Mouse (Mus musculus) midbrain, embryonic 11.5 days (tissue): Measurements from ENCODE around the gene Gnai2. TPM values are rescaled to one million over a fixed set of nuclear protein-coding genes. Genes with fewer than 3 reads are reported as not detected.

ENCODE experiments used
- ATAC-seq: fragments of 200-750 bp; cut with Nextera tagmentation; 2 replicates; pipeline ENCODE4 v1.8.0; 2017; ENCODE audit warnings: moderate TSS enrichment, moderate library complexity; ENCODE audit not compliant: low FRiP score
- DNase-seq: peaks from one replicate; pipeline ENCODE4 v3.0.0; 2015; ENCODE audit warnings: low spot score; ENCODE audit errors: missing footprints
- H3K27ac ChIP-seq: fragments of 300-500 bp; sonication (generic); 2 replicates; pipeline ENCODE4 v1.5.1; 2014; ENCODE audit warnings: low read depth, low read length
- H3K27me3 ChIP-seq: fragments of 300-500 bp; sonication (generic); 2 replicates; pipeline ENCODE4 v1.6.1; 2014; ENCODE audit warnings: mild to moderate bottlenecking, low read length, moderate library complexity, mixed read lengths; ENCODE audit not compliant: control insufficient read depth, insufficient read depth
- H3K36me3 ChIP-seq: fragments of 300-500 bp; sonication (generic); 2 replicates; pipeline ENCODE4 v1.6.1; 2014; ENCODE audit warnings: mild to moderate bottlenecking, low read length, moderate library complexity, mixed read lengths; ENCODE audit not compliant: control insufficient read depth, insufficient read depth
- H3K4me1 ChIP-seq: fragments of 300-500 bp; sonication (generic); 2 replicates; pipeline ENCODE4 v1.6.1; 2014; ENCODE audit warnings: low read length; ENCODE audit not compliant: control insufficient read depth, insufficient read depth
- H3K4me2 ChIP-seq: fragments of 300-500 bp; sonication (generic); 2 replicates; pipeline ENCODE4 v1.6.1; 2014; ENCODE audit warnings: mild to moderate bottlenecking, moderate library complexity
- H3K4me3 ChIP-seq: fragments of 300-500 bp; sonication (generic); 2 replicates; pipeline ENCODE4 v1.5.1; 2014; ENCODE audit warnings: low read depth, low read length
- H3K9ac ChIP-seq: fragments of 300-500 bp; sonication (generic); 2 replicates; pipeline ENCODE4 v1.6.1; 2014; ENCODE audit warnings: low read length
- H3K9me3 ChIP-seq: fragments of 300-500 bp; sonication (generic); 2 replicates; pipeline ENCODE4 v1.6.1; 2016; ENCODE audit warnings: low read length; ENCODE audit not compliant: control insufficient read depth
- WGBS: fragments of 180-500 bp; shearing (Covaris S2); extraction: QIAGEN DNeasy Blood & Tissue Kit; methylation state at CpG from one replicate; pipeline ENCODE4 v1.1.7; 2014; 5-methylcytosine and 5-hydroxymethylcytosine counted together
- polyA plus RNA-seq: library from polyadenylated mRNA; unstranded; fragments of >200 nt; fragmentation: Nextera tagmentation; extraction: Ambion mirVana; gene quantifications from 2 replicates; pipeline ENCODE4 v1.2.1, GENCODE M21; 2014

The Gnai2 gene
- polyA plus RNA-seq, 1 experiment from 2014 or later = 581 TPM

DNA sequence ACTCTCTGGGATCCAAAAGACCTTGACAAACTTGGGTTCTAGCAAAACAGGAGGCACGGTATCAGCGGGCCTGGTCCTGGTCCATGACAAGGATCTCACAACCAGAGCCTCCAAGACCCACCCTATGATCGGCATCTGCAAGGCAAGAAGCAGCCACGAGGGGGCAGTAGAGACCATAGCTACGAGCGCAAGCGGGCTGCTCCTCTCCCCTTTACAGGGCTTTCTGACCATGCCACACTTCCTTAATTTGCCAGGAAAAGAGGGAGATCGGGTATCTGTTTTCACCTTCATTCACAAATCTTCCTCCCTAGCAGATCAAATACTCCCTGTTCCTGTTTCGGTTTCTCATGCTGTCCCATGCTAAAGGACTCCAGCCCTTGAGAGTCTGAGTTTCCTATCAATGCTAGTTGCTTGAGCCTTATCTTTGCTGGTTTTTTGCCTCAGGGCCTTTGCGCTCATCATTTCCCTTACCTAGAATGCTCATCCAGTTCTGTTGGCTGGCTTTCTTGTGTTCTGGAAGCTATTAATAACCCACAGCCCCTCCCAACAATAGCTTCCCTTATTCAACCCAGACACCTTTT is 33.0 kb downstream of the Gnai2 start:
- ATAC-seq (peak; percentile 72), DNase-seq (peak; percentile 100)
- Histone ChIP-seq H3K27ac (no peak overlapping the region), H3K9me3 (no peaks in the 10 kb centered on the region), H3K4me3 (no peak overlapping the region), H3K27me3 (no peaks in the 10 kb centered on the region), H3K9ac (peak overlapping the region; percentile 51; the same call in 1 of the 2 replicates), H3K4me2 (no peak overlapping the region), H3K4me1 (peaks cover 26% of the 10 kb centered on the region), H3K36me3 (no peaks in the 10 kb centered on the region)
- 14% methylated on average over 10 of the region's 10 CpGs for WGBS

DNA sequence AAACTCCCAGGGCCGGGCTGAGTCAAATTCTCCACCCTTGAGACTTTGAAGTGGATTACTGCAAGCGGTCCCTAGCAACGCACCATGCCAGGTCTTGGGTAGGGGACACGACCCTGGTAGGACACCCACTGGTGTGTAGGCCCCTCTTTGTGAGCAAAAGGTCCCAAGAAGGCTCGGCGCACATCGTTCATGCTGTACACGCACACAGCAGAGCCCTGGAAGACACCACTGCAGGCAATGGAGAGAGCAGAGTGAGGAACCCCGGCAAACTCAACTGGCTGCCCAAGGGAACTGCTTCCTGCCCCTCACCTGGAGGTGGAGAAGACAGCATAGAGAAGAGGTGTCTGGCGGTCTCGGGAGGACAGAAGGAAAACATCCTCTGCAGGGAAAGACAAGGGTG is 33.9 kb downstream of the Gnai2 start:
- WGBS = 88% methylated on average over 11 of the region's 11 CpGs

DNA sequence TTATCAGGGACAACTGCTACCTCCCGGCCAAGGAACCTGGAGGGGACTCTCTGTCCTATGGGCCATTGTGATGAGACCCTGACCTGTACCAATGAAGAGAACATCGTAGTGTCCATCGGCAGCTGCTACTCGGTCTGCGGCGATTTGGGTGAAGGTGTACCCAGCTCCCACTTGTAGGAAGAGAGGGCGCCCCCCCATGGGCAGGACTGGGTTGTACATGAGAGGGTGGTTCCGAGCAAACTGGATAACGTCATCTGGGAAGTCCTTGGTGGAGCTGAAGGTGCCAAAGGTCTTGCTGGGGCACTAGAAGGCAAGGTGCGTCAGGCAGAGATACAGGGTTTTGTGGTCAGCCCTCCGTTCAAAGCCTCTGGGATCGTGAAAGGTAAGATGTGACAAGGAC is 34.4 kb downstream of the Gnai2 start:
- no peak for DNase-seq
- Histone ChIP-seq H3K4me1 (peaks cover 19% of the 10 kb centered on the region), H3K27me3 (no peaks in the 10 kb centered on the region), H3K9me3 (no peaks in the 10 kb centered on the region), H3K36me3 (no peaks in the 10 kb centered on the region), H3K4me3 (no peak overlapping the region), H3K27ac (no peak overlapping the region), H3K9ac (no peak overlapping the region), H3K4me2 (no peak overlapping the region)
- WGBS = 81% methylated on average over 12 of the region's 12 CpGs
- no peak for ATAC-seq

More for the DNA sequence above, 33.9 kb downstream of the Gnai2 start:
- no peak overlapping the region for H3K9ac ChIP-seq
- no peak overlapping the region for H3K27ac ChIP-seq
- DNase-seq (no peak), ATAC-seq (no peak)
- H3K4me1 ChIP-seq = peaks cover 19% of the 10 kb centered on the region
- no peaks in the 10 kb centered on the region for H3K9me3 ChIP-seq
- no peak overlapping the region for H3K4me2 ChIP-seq
- H3K27me3 ChIP-seq = no peaks in the 10 kb centered on the region
- H3K36me3 ChIP-seq = no peaks in the 10 kb centered on the region
- H3K4me3 ChIP-seq = no peak overlapping the region

DNA sequence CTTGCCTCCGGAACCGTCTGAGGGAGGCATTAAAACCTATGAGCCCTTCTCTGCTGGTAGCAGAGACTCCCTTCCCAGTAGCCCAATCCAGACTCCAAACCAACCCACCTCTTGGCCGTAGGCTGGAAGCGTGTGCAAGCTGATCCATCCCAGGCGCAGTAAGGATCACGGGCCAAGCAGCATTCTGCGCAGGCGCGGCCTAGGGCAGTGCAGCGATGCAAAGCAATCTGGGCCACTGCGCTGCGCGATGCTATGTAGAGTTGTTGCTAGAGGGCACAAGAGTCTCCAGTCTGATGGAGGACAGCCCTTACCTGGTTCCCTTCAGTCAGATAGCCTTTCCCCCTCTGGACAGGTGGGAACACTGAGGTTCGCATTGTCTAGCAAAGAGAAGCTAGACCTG is 35.3 kb downstream of the Gnai2 start:
- H3K9ac ChIP-seq = no peak overlapping the region
- no peaks in the 10 kb centered on the region for H3K27me3 ChIP-seq
- no peaks in the 10 kb centered on the region for H3K36me3 ChIP-seq
- no peak for ATAC-seq
- peaks cover 14% of the 10 kb centered on the region for H3K4me1 ChIP-seq
- no peak overlapping the region for H3K4me3 ChIP-seq
- H3K9me3 ChIP-seq = no peaks in the 10 kb centered on the region
- no peak for DNase-seq
- 69% methylated on average over 14 of the region's 14 CpGs for WGBS
- no peak overlapping the region for H3K27ac ChIP-seq
- no peak overlapping the region for H3K4me2 ChIP-seq

DNA sequence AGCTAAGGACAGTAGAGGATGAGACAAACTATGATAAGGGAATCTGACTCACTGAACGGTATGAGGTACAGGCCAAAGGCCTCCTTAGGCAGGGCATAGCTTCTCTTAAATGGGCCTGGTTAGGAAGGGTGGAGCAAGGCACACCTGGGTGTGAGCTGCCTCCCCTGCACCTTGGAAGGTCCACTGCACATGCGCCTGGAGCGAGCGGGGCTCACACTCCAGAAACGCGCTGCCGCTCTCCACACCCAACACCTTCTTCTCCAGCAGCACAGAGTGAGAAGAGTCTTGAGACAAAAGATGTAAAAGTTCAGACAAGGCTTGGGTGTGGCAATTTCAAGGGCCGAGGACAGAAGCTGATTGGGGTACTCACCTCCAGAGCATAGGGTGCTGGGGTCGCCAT is 35.7 kb downstream of the Gnai2 start:
- Histone ChIP-seq H3K36me3 (no peaks in the 10 kb centered on the region), H3K4me1 (peaks cover 10% of the 10 kb centered on the region), H3K9ac (no peak overlapping the region), H3K9me3 (no peaks in the 10 kb centered on the region), H3K4me3 (no peak overlapping the region), H3K4me2 (no peak overlapping the region), H3K27me3 (no peaks in the 10 kb centered on the region), H3K27ac (no peak overlapping the region)
- DNase-seq = no peak
- WGBS = 91% methylated on average over 9 of the region's 9 CpGs
- ATAC-seq = no peak

DNA sequence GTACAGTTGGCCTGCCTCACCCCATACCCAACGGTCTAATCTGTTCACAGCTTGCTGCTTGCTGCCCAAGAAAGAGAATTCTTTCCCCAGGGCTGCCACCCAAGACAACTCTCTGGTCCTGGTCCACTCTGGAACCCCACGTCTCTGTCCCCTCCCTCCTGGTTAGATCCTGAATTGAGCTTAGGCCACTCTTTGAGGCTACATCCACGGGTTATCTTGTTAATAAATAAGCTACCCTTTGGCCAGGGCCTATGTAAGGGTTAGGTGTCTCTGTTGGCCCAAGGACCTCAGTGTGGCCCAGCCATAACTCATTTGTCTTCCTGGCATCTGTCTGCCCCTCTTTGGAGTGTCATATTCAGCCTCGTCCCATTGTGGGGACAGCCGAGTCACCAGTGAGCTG is 36.8 kb downstream of the Gnai2 start:
- no peak overlapping the region for H3K4me3 ChIP-seq
- H3K4me1 ChIP-seq = peaks cover 5% of the 10 kb centered on the region; the same call in 1 of the 2 replicates
- no peak for ATAC-seq
- DNase-seq = no peak
- H3K27me3 ChIP-seq = no peaks in the 10 kb centered on the region
- H3K4me2 ChIP-seq = no peak overlapping the region
- peaks cover 4% of the 10 kb centered on the region; the same call in 1 of the 2 replicates for H3K36me3 ChIP-seq
- no peak overlapping the region for H3K9ac ChIP-seq
- no peaks in the 10 kb centered on the region for H3K9me3 ChIP-seq
- WGBS = 86% methylated on average over 5 of the region's 5 CpGs
- no peak overlapping the region for H3K27ac ChIP-seq

DNA sequence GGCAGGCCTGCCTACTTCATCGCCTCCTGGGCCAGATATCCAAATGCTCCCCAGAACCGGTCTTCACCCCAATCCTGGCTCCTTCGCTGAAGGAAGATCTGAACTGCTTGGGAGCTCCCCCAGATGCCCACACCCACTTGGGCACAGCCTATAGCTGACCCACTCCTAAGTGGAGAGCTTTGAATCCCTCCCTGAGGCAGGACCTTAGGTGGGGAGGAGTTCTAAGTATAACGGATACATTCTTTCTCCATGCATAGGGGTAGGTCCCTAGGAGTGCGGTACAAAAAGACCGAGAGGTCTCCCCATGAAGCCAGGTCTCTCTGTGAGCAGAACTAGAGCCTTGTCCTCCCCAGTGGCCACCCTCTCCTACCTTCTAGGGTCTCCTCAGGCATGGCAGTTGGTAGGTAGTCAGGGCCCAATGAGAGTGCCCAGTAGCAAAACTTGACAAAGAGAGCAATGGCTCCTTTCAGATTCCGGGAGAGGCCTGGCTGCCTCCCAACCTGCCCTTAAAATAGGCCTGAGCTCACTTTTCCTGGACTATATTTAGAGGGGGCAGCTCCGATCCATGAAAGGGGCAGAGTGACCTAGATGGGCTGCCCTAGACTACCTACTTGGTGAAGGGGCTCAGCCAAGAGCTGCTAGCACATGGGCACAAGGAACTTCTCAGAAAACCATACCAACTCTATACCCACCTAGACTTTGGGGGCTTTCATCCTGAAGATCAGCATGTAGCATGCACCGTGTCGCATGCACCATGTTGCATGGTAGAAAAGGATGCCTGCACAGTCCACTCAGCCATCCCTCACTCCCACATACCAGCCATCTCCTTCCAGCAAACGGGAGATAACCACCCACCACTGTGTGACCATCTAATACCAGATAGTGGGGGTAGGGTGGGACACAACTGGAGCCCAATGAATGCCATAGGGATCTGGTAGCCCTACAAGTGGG is 38.3 kb downstream of the Gnai2 start:
- no peak overlapping the region for H3K4me2 ChIP-seq
- DNase-seq = no peak
- H3K27me3 ChIP-seq = no peaks in the 10 kb centered on the region
- 93% methylated on average over 11 of the region's 11 CpGs for WGBS
- no peak overlapping the region for H3K4me3 ChIP-seq
- no peak overlapping the region for H3K9ac ChIP-seq
- no peaks in the 10 kb centered on the region for H3K9me3 ChIP-seq
- peaks cover 6% of the 10 kb centered on the region for H3K36me3 ChIP-seq
- no peak overlapping the region for H3K27ac ChIP-seq
- no peak for ATAC-seq
- H3K4me1 ChIP-seq = no peaks in the 10 kb centered on the region

DNA sequence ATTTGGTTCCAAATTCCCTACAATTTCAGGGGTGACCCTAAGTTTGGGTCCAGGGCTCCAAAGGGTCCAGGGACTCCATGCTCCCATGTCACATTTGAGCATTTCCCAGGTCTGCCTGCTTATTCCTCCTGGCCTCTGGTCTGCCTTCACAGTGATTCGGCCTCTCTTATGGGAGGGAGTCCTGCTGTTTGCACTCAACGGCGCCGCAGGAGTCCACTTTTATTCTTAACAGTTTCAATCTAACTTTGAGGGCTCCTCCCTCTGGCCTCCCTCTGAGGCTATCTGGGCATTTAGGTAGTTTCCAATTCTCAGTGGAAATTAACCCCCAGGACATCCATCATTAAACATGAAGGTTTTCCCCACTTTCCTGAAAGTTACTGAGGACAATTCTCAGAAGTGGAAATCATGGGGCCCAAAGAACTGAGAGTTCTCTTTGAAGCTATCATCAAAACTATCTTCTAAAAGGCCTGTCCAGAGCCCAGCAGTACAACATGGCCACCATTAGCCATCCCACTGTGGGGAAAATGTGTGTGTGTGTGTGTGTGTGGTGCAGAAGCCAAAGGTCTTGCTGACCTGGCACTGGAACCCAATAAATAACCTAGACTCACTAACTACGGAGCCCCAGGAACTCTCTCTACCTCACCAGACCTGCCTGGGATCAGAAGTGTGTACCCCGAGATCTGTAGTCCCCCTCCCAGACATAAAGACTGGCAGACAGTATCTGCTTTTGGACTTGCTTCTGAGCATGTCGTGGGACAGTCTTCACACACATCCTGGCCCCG is 40.7 kb downstream of the Gnai2 start:
- Histone ChIP-seq H3K4me3 (no peak overlapping the region), H3K9me3 (no peaks in the 10 kb centered on the region), H3K4me1 (no peaks in the 10 kb centered on the region), H3K36me3 (peaks cover 14% of the 10 kb centered on the region), H3K9ac (no peak overlapping the region), H3K4me2 (no peak overlapping the region), H3K27me3 (no peaks in the 10 kb centered on the region), H3K27ac (no peak overlapping the region)
- 78% methylated on average over 8 of the region's 8 CpGs for WGBS
- DNase-seq = no peak
- ATAC-seq = no peak
